Mouse (Mus musculus): ENCODE measurements around the gene Lhpp. TPM values are rescaled to one million over a fixed set of nuclear protein-coding genes. Genes with fewer than 3 reads are reported as not detected.
A peak's percentile ranks its signal among the peaks of the same experiment; 100 is the strongest.

Gene Lhpp
- polyA plus RNA-seq, 1 experiment from 2014 or later = 23.6 TPM

DNA sequence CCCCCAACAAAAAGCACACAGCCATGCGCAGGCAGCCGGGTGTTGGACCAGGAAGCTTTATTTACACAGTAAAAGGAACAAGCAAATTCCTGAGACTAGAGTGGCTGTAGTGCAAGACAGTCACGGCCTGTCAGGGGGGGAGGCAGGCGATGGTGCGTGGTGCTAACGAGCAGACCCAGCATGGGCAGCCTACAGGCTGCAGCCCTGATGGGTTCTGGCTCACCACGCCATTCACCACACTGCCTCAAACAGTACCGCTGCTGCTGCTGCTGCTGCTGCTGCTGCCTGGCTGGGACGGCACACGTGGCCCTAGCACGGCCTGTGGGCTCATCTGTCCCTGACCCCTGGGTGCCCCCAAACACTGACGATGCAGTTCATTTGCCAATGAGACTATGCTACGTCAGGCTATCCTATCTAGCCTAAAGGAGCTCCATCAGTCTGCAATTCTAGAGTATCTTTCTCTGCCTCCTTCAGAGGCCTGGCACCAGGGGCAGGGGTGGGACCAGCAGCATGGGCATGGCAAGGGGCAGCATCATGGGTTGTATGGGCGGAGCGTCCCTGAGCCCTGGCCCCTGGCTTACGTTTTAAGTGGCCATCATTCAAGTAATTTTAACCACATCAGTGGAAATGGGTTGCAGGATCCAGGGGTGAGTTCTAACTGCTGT, 101.7 kb downstream of the Lhpp start:
- H3K4me1 ChIP-seq (replicated peaks) = peaks cover 50% of the 10 kb centered on the region
- WGBS = 44% methylated on average over 16 of the region's 16 CpGs
- no peaks in the 10 kb centered on the region for H3K27me3 ChIP-seq (replicated peaks)
- ATAC-seq (ENCODE audit: insufficient number of reproducible peaks, low FRiP score) = no peak
- peak overlapping the region; percentile 23; the same call in 1 of the 2 replicates for H3K9ac ChIP-seq
- peak overlapping the region; percentile 15; the same call in 1 of the 2 replicates for H3K4me2 ChIP-seq
- H3K9me3 ChIP-seq (replicated peaks) = no peaks in the 10 kb centered on the region
- peaks cover 5% of the 10 kb centered on the region; the same call in 1 of the 2 replicates for H3K36me3 ChIP-seq
- H3K27ac ChIP-seq (ENCODE audit: poor library complexity, severe bottlenecking) = peak overlapping the region; percentile 43
- no peak overlapping the region for H3K4me3 ChIP-seq

GRCm38 (mm10) chr7:132712956-132713355, 102.5 kb downstream of the Lhpp start:
- Histone ChIP-seq H3K27me3 (replicated peaks) (no peaks in the 10 kb centered on the region), H3K27ac (ENCODE audit: poor library complexity, severe bottlenecking) (peak overlapping the region; percentile 97), H3K36me3 (peaks cover 5% of the 10 kb centered on the region; the same call in 1 of the 2 replicates), H3K4me1 (replicated peaks) (peaks cover 50% of the 10 kb centered on the region), H3K9ac (0 out of 2 replicates have a peak overlapping the region, but pooled peaks have one; percentile 1), H3K9me3 (replicated peaks) (no peaks in the 10 kb centered on the region), H3K4me2 (no peak overlapping the region), H3K4me3 (no peak overlapping the region)
- ATAC-seq (ENCODE audit: insufficient number of reproducible peaks, low FRiP score) = no peak
- WGBS = 68% methylated on average over 7 of the region's 7 CpGs

- Histone ChIP-seq H3K9ac (peak overlapping the region; percentile 11), H3K9me3 (replicated peaks) (no peaks in the 10 kb centered on the region), H3K4me3 (no peak overlapping the region), H3K27me3 (replicated peaks) (no peaks in the 10 kb centered on the region), H3K27ac (ENCODE audit: poor library complexity, severe bottlenecking) (peak overlapping the region; percentile 97), H3K4me2 (peak overlapping the region; percentile 21; the same call in 1 of the 2 replicates), H3K36me3 (peaks cover 5% of the 10 kb centered on the region; the same call in 1 of the 2 replicates), H3K4me1 (replicated peaks) (peaks cover 50% of the 10 kb centered on the region)
- 39% methylated on average over 8 of the region's 8 CpGs for WGBS
- ATAC-seq (ENCODE audit: insufficient number of reproducible peaks, low FRiP score) = no peak
These were observed 103.2 kb downstream of the Lhpp start for GRCm38 (mm10) chr7:132713483-132714126.

GRCm38 (mm10) chr7:132714236-132714923, 103.9 kb downstream of the Lhpp start:
- Histone ChIP-seq H3K27ac (ENCODE audit: poor library complexity, severe bottlenecking) (peak overlapping the region; percentile 97), H3K9me3 (replicated peaks) (no peaks in the 10 kb centered on the region), H3K27me3 (replicated peaks) (no peaks in the 10 kb centered on the region), H3K36me3 (peaks cover 5% of the 10 kb centered on the region; the same call in 1 of the 2 replicates), H3K4me3 (no peak overlapping the region), H3K4me2 (peak overlapping the region; percentile 1; the same call in 1 of the 2 replicates), H3K4me1 (replicated peaks) (peaks cover 50% of the 10 kb centered on the region), H3K9ac (peak overlapping the region; percentile 4; the same call in 1 of the 2 replicates)
- 12% methylated on average over 6 of the region's 6 CpGs for WGBS
- peak; percentile 81 for ATAC-seq (ENCODE audit: insufficient number of reproducible peaks, low FRiP score)

GRCm38 (mm10) chr7:132715259-132715658, 104.8 kb downstream of the Lhpp start:
- 89% methylated on average over 4 of the region's 4 CpGs for WGBS
- ATAC-seq (ENCODE audit: insufficient number of reproducible peaks, low FRiP score) = no peak
- H3K27ac ChIP-seq (ENCODE audit: poor library complexity, severe bottlenecking) = peak overlapping the region; percentile 97
- H3K9me3 ChIP-seq (replicated peaks) = no peaks in the 10 kb centered on the region
- no peak overlapping the region for H3K4me2 ChIP-seq
- H3K36me3 ChIP-seq = peaks cover 5% of the 10 kb centered on the region; the same call in 1 of the 2 replicates
- H3K9ac ChIP-seq = peak overlapping the region; percentile 4; the same call in 1 of the 2 replicates
- no peak overlapping the region for H3K4me3 ChIP-seq
- peaks cover 54% of the 10 kb centered on the region for H3K4me1 ChIP-seq (replicated peaks)
- H3K27me3 ChIP-seq (replicated peaks) = no peaks in the 10 kb centered on the region

DNA sequence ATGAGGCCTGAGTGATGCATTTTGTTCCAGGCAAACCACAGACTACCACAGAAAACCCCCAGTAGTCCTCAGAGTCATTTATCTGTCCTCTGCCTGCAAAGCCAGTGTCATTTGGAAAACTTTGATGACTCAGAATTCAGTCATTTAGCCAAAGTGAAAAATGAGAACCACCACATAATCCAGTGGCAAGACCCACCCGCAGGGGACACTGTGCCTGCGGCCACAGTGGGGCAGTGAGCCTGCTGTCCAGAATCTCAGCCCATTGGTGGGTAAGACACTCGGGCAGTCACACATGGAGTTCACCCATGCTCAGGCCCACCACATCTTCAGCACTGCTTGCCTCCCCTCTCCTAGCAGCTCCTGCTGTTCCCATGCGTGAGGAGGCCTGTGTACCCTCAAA, 109.1 kb downstream of the Lhpp start:
- H3K9ac ChIP-seq = no peak overlapping the region
- H3K27ac ChIP-seq (ENCODE audit: poor library complexity, severe bottlenecking) = no peak overlapping the region
- H3K9me3 ChIP-seq (replicated peaks) = no peaks in the 10 kb centered on the region
- WGBS = 80% methylated on average over 4 of the region's 4 CpGs
- H3K4me2 ChIP-seq = no peak overlapping the region
- peaks cover 5% of the 10 kb centered on the region; the same call in 1 of the 2 replicates for H3K36me3 ChIP-seq
- ATAC-seq (ENCODE audit: insufficient number of reproducible peaks, low FRiP score) = no peak
- H3K4me3 ChIP-seq = no peak overlapping the region
- H3K27me3 ChIP-seq (replicated peaks) = no peaks in the 10 kb centered on the region
- H3K4me1 ChIP-seq (replicated peaks) = peaks cover 45% of the 10 kb centered on the region

- Histone ChIP-seq H3K4me2 (no peak overlapping the region), H3K9ac (no peak overlapping the region), H3K9me3 (replicated peaks) (no peaks in the 10 kb centered on the region), H3K4me3 (no peak overlapping the region), H3K27me3 (replicated peaks) (no peaks in the 10 kb centered on the region), H3K4me1 (replicated peaks) (peaks cover 41% of the 10 kb centered on the region), H3K27ac (ENCODE audit: poor library complexity, severe bottlenecking) (no peak overlapping the region), H3K36me3 (0 out of 2 replicates have a peak, but pooled peaks cover 2% of the 10 kb centered on the region)
- ATAC-seq (ENCODE audit: insufficient number of reproducible peaks, low FRiP score) = no peak
- 81% methylated on average over 8 of the region's 8 CpGs for WGBS
These were observed 110.1 kb downstream of the Lhpp start for GRCm38 (mm10) chr7:132720562-132720961.

GRCm38 (mm10) chr7:132722401-132723370, 112.2 kb downstream of the Lhpp start:
- WGBS = 83% methylated on average over 12 of the region's 12 CpGs
- ATAC-seq (ENCODE audit: insufficient number of reproducible peaks, low FRiP score) = no peak
- Histone ChIP-seq H3K9ac (no peak overlapping the region), H3K4me2 (no peak overlapping the region), H3K4me1 (replicated peaks) (peaks cover 43% of the 10 kb centered on the region), H3K27me3 (replicated peaks) (no peaks in the 10 kb centered on the region), H3K36me3 (no peaks in the 10 kb centered on the region), H3K27ac (ENCODE audit: poor library complexity, severe bottlenecking) (no peak overlapping the region), H3K4me3 (no peak overlapping the region), H3K9me3 (replicated peaks) (no peaks in the 10 kb centered on the region)

DNA sequence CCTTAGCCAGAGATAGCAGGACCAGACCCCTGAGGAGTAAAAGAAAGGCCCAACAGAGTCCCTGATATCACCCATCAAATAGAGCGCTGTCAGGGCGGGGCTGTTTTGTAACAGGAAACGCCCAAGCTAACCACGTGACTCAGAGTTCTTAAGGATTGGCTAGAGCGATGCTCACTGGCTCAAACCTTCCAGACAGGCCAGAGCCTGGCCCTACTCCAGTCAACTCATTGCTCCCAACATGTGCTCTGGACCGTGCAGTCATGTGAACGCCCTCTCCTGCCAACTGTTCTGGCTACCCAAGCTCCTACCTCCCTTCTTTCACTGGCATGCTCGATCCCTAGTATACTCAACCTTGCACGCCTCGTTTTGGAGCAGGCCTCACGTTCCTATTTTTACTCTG, 113.5 kb downstream of the Lhpp start:
- Histone ChIP-seq H3K9ac (no peak overlapping the region), H3K27me3 (replicated peaks) (no peaks in the 10 kb centered on the region), H3K4me1 (replicated peaks) (peaks cover 54% of the 10 kb centered on the region), H3K27ac (ENCODE audit: poor library complexity, severe bottlenecking) (no peak overlapping the region), H3K4me3 (no peak overlapping the region), H3K9me3 (replicated peaks) (no peaks in the 10 kb centered on the region), H3K4me2 (no peak overlapping the region), H3K36me3 (no peaks in the 10 kb centered on the region)
- peak; percentile 66 for ATAC-seq (ENCODE audit: insufficient number of reproducible peaks, low FRiP score)
- 75% methylated on average over 11 of the region's 11 CpGs for WGBS

GRCm38 (mm10) chr7:132724501-132725062, 114.1 kb downstream of the Lhpp start:
- Histone ChIP-seq H3K9me3 (replicated peaks) (no peaks in the 10 kb centered on the region), H3K27ac (ENCODE audit: poor library complexity, severe bottlenecking) (peak overlapping the region; percentile 38; the same call in 1 of the 2 replicates), H3K4me3 (no peak overlapping the region), H3K36me3 (no peaks in the 10 kb centered on the region), H3K27me3 (replicated peaks) (no peaks in the 10 kb centered on the region), H3K4me1 (replicated peaks) (peaks cover 61% of the 10 kb centered on the region), H3K9ac (no peak overlapping the region), H3K4me2 (no peak overlapping the region)
- WGBS = 79% methylated on average over 5 of the region's 5 CpGs
- no peak for ATAC-seq (ENCODE audit: insufficient number of reproducible peaks, low FRiP score)

Data from heart, embryonic 12.5 days (tissue).